Mouse (Mus musculus) frontal cortex, postnatal 14 days (tissue): ENCODE measurements at regions not wholly inside any gene's neighbourhood (a gene's known extent, or its start where the extent isn't known, plus 50 kb on each side); places are given as distances from the start of the nearest gene placed in this dataset.

Source experiments
- DNase-seq, 2 experiments: peaks; one replicate each; pipeline ENCODE4 v3.0.0; 2022; ENCODE audit warnings: low spot score in 2 of 2

- no peak for DNase-seq
Measured at GRCm38 (mm10) chr10:92483592-92483991, 238.6 kb downstream of the Nedd1 start.

- DNase-seq = no peak
Measured at GRCm38 (mm10) chr10:92473282-92473681, 248.9 kb downstream of the Nedd1 start.

- DNase-seq = no peak
Measured at GRCm38 (mm10) chr10:92471111-92471510, 251.1 kb downstream of the Nedd1 start.

GRCm38 (mm10) chr10:92455195-92455594 lies 267.0 kb downstream of the Nedd1 start:
- DNase-seq = no peak

- no peak for DNase-seq
Measured at GRCm38 (mm10) chr10:92453550-92453949, 268.7 kb downstream of the Nedd1 start.

- DNase-seq = no peak
Measured at GRCm38 (mm10) chr10:92445957-92446356, 276.3 kb downstream of the Nedd1 start.

- DNase-seq = no peak
Measured at GRCm38 (mm10) chr10:92438621-92439394, 283.4 kb downstream of the Nedd1 start.

- no peak for DNase-seq
Measured at GRCm38 (mm10) chr10:92429256-92429655, 293.0 kb downstream of the Nedd1 start.

GRCm38 (mm10) chr10:92428026-92428425 lies 294.2 kb downstream of the Nedd1 start:
- no peak for DNase-seq

GRCm38 (mm10) chr10:92426443-92426842 lies 295.8 kb downstream of the Nedd1 start:
- no peak for DNase-seq

GRCm38 (mm10) chr10:92412737-92413136 lies 309.5 kb downstream of the Nedd1 start:
- DNase-seq = no peak

- no peak for DNase-seq
Measured at GRCm38 (mm10) chr10:92410813-92411325, 311.4 kb downstream of the Nedd1 start.

- DNase-seq = peak in 1 of 2 experiments; percentile 10
Measured at GRCm38 (mm10) chr10:92404697-92405293, 317.4 kb downstream of the Nedd1 start.

GRCm38 (mm10) chr10:92400587-92401090 lies 321.6 kb downstream of the Nedd1 start:
- no peak for DNase-seq

GRCm38 (mm10) chr10:92389176-92389732 lies 333.0 kb downstream of the Nedd1 start:
- no peak for DNase-seq

- DNase-seq = no peak
Measured at GRCm38 (mm10) chr10:92367126-92367525, 355.1 kb downstream of the Nedd1 start.

GRCm38 (mm10) chr10:92356738-92357137 lies 365.5 kb downstream of the Nedd1 start:
- no peak for DNase-seq

- DNase-seq = no peak
Measured at GRCm38 (mm10) chr10:92349043-92349442, 373.2 kb downstream of the Nedd1 start.

GRCm38 (mm10) chr10:92347960-92348675 lies 374.1 kb downstream of the Nedd1 start:
- no peak for DNase-seq

- no peak for DNase-seq
Measured at GRCm38 (mm10) chr10:92339671-92340070, 382.5 kb downstream of the Nedd1 start.

GRCm38 (mm10) chr10:92336949-92337348 lies 385.3 kb downstream of the Nedd1 start:
- DNase-seq = no peak

- DNase-seq = no peak
Measured at GRCm38 (mm10) chr10:92336138-92336537, 386.1 kb downstream of the Nedd1 start.
